Mouse (Mus musculus) lung, adult 2 months (tissue): ENCODE results near the gene Zfp568.

Source experiments
- CTCF ChIP-seq: fragments of 200-500 bp; IDR thresholded peaks from 2 replicates; pipeline ENCODE4 v1.5.1; 2011; ENCODE audit warnings: mild to moderate bottlenecking, low read length, control low read depth; ENCODE audit not compliant: insufficient read depth
- POLR2A ChIP-seq: fragments of 200-500 bp; IDR thresholded peaks from 2 replicates; pipeline ENCODE4 v1.6.1; 2011; ENCODE audit warnings: low read depth, mild to moderate bottlenecking, control low read depth, low read length, borderline replicate concordance; ENCODE audit errors: extremely low read depth

- no peak for TF ChIP-seq CTCF
- no peak for TF ChIP-seq POLR2A
Observed at GRCm38 (mm10) chr7:29981860-29982259, 1.9 kb upstream of the Zfp568 start.
